Mouse (Mus musculus) hindbrain, embryonic 16.5 days (tissue): ENCODE data around the gene Uox. TPM values are rescaled to one million over a fixed set of nuclear protein-coding genes. Genes with fewer than 3 reads are reported as not detected.

ENCODE experiments used
- ATAC-seq: fragments of 200-750 bp; cut with Nextera tagmentation; 2 replicates; pipeline ENCODE4 v1.8.0; 2017; ENCODE audit warnings: moderate TSS enrichment, moderate library complexity
- H3K27ac ChIP-seq: fragments of 300-500 bp; sonication (generic); 2 replicates; pipeline ENCODE4 v1.5.1; 2014; ENCODE audit warnings: low read depth, mild to moderate bottlenecking, control low read depth, low read length, moderate library complexity
- H3K27me3 ChIP-seq: fragments of 300-500 bp; sonication (generic); replicated peaks from 2 replicates; pipeline ENCODE4 v1.6.1; 2014; ENCODE audit warnings: low read length; ENCODE audit not compliant: control insufficient read depth, insufficient read depth
- H3K36me3 ChIP-seq: fragments of 300-500 bp; sonication (generic); 2 replicates; pipeline ENCODE4 v1.6.1; 2014; ENCODE audit warnings: mild to moderate bottlenecking, low read length, moderate library complexity, mixed read lengths; ENCODE audit not compliant: control insufficient read depth, insufficient read depth
- H3K4me1 ChIP-seq: fragments of 300-500 bp; sonication (generic); 2 replicates; pipeline ENCODE4 v1.6.1; 2014; ENCODE audit warnings: low read depth, low read length; ENCODE audit not compliant: control insufficient read depth, insufficient read depth
- H3K4me2 ChIP-seq: fragments of 300-500 bp; sonication (generic); 2 replicates; pipeline ENCODE4 v1.6.1; 2014; ENCODE audit warnings: mild to moderate bottlenecking, low read length, control low read depth, moderate library complexity
- H3K4me3 ChIP-seq: fragments of 300-500 bp; sonication (generic); 2 replicates; pipeline ENCODE4 v1.5.1; 2014; ENCODE audit warnings: mild to moderate bottlenecking, low read length, control low read depth, moderate library complexity
- H3K9ac ChIP-seq: fragments of 300-500 bp; sonication (generic); 2 replicates; pipeline ENCODE4 v1.6.1; 2014; ENCODE audit warnings: low read depth, mild to moderate bottlenecking, control low read depth, low read length, moderate library complexity
- H3K9me3 ChIP-seq: fragments of 300-500 bp; sonication (generic); 2 replicates; pipeline ENCODE4 v1.6.1; 2014; ENCODE audit warnings: mild to moderate bottlenecking, low read length, moderate library complexity; ENCODE audit not compliant: control insufficient read depth
- WGBS: fragments of 180-500 bp; shearing (Covaris S2); extraction: QIAGEN DNeasy Blood & Tissue Kit; methylation state at CpG from one replicate; pipeline ENCODE4 v1.1.7; 2014; 5-methylcytosine and 5-hydroxymethylcytosine counted together
- polyA plus RNA-seq: library from polyadenylated mRNA; unstranded; fragments of >200 nt; fragmentation: Nextera tagmentation; extraction: Ambion mirVana; gene quantifications from 2 replicates; pipeline ENCODE4 v1.2.1, GENCODE M21; 2015

Uox gene
- polyA plus RNA-seq, 1 experiment from 2014 or later, result not detected

DNA sequence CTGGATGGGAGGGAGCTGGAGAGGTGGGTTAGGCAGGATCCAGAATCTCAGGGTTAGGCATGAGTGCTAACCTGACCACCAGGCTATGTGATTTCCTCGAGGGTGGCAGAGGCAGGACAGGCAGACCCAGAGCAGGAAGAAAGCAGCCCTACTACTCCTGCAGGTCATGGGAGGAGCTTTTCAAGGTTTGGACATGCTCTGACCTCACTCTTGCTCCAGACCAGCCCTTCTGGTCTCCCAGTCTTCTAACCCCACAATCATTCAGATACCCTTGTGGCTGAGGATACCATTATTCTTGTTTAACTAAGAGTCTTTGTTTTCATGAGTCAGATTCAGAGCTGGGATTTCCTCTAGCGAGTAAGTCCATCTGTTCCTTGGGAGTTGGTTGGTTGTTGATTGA is 7.4 kb downstream of the Uox start:
- 69% methylated on average over 2 of the region's 2 CpGs for WGBS
- no peaks in the 10 kb centered on the region for H3K27me3 ChIP-seq

DNA sequence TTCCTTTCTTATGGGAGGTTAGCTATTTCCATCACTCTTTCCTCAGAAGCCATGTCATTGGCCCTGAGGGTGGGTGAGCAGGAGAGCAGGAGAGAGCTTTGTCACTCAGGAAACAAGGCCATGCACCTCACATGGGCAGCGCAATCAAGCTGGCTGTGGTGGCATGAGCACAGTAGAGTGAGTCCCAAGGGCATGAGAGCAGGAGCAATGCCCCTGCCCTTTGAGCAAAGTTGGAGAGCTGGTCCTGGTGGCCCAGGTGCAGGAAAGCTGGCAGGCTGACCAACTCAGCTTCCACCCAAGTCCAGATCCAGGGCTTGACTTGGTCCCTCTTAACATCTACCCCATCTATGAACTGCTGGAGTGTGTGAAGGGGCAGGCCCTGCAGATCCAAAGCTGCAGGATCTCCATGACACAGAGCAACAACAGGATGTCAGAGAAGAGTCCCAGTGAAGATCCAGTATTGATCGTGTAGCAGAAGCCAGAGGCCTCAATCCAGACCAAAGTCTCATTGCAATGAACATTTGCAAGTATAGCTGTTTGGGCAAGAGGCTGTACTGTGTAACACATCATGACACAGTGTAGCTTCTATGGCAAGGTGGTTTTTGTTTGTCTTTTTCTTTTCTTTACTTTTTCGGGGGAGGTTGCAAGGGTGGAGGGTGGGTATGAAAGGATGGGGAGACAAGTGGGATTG is 10.0 kb downstream of the Uox start:
- ATAC-seq, result no peak
- no peak overlapping the region for H3K27ac ChIP-seq
- H3K4me1 ChIP-seq, result no peaks in the 10 kb centered on the region
- H3K4me3 ChIP-seq, result no peak overlapping the region
- no peaks in the 10 kb centered on the region for H3K9me3 ChIP-seq
- H3K27me3 ChIP-seq, result no peaks in the 10 kb centered on the region
- H3K36me3 ChIP-seq, result no peaks in the 10 kb centered on the region
- no peak overlapping the region for H3K9ac ChIP-seq
- no peak overlapping the region for H3K4me2 ChIP-seq
- 95% methylated on average over 3 of the region's 3 CpGs for WGBS

More for the DNA sequence above, 7.4 kb downstream of the Uox start:
- no peaks in the 10 kb centered on the region for H3K4me1 ChIP-seq
- H3K4me3 ChIP-seq, result no peak overlapping the region
- ATAC-seq, result no peak
- H3K27ac ChIP-seq, result no peak overlapping the region
- H3K4me2 ChIP-seq, result no peak overlapping the region
- H3K9me3 ChIP-seq, result no peaks in the 10 kb centered on the region
- H3K36me3 ChIP-seq, result no peaks in the 10 kb centered on the region
- H3K9ac ChIP-seq, result no peak overlapping the region

- no peaks in the 10 kb centered on the region for H3K36me3 ChIP-seq
- no peak overlapping the region for H3K9ac ChIP-seq
- H3K4me2 ChIP-seq, result no peak overlapping the region
- H3K4me3 ChIP-seq, result no peak overlapping the region
- H3K27me3 ChIP-seq, result no peaks in the 10 kb centered on the region
- ATAC-seq, result no peak
- H3K4me1 ChIP-seq, result no peaks in the 10 kb centered on the region
- no peak overlapping the region for H3K27ac ChIP-seq
- no peaks in the 10 kb centered on the region for H3K9me3 ChIP-seq
- 88% methylated on average over 4 of the region's 4 CpGs for WGBS
Measured at GRCm38 (mm10) chr3:146583478-146583877, 13.3 kb downstream of the Uox start.

- 64% methylated on average over 5 of the region's 5 CpGs for WGBS
- Histone ChIP-seq H3K4me3 (no peak overlapping the region), H3K9me3 (no peaks in the 10 kb centered on the region), H3K27ac (no peak overlapping the region), H3K27me3 (no peaks in the 10 kb centered on the region), H3K4me1 (no peaks in the 10 kb centered on the region), H3K9ac (no peak overlapping the region), H3K4me2 (no peak overlapping the region), H3K36me3 (no peaks in the 10 kb centered on the region)
- no peak for ATAC-seq
Measured at GRCm38 (mm10) chr3:146583908-146584307, 13.7 kb downstream of the Uox start.

- no peak for ATAC-seq
- Histone ChIP-seq H3K4me3 (no peak overlapping the region), H3K4me2 (no peak overlapping the region), H3K9ac (no peak overlapping the region), H3K36me3 (no peaks in the 10 kb centered on the region), H3K27me3 (no peaks in the 10 kb centered on the region), H3K9me3 (no peaks in the 10 kb centered on the region), H3K4me1 (no peaks in the 10 kb centered on the region), H3K27ac (no peak overlapping the region)
- 94% methylated on average over 14 of the region's 14 CpGs for WGBS
Measured at GRCm38 (mm10) chr3:146586616-146587015, 16.4 kb downstream of the Uox start.

GRCm38 (mm10) chr3:146589523-146589922 is 19.3 kb downstream of the Uox start:
- Histone ChIP-seq H3K4me3 (no peak overlapping the region), H3K27me3 (no peaks in the 10 kb centered on the region), H3K4me1 (no peaks in the 10 kb centered on the region), H3K4me2 (no peak overlapping the region), H3K27ac (peak overlapping the region; percentile 45), H3K36me3 (no peaks in the 10 kb centered on the region), H3K9ac (no peak overlapping the region), H3K9me3 (no peaks in the 10 kb centered on the region)
- WGBS, result 83% methylated on average over 6 of the region's 6 CpGs
- peak; percentile 42; the same call in 1 of the 2 replicates for ATAC-seq

DNA sequence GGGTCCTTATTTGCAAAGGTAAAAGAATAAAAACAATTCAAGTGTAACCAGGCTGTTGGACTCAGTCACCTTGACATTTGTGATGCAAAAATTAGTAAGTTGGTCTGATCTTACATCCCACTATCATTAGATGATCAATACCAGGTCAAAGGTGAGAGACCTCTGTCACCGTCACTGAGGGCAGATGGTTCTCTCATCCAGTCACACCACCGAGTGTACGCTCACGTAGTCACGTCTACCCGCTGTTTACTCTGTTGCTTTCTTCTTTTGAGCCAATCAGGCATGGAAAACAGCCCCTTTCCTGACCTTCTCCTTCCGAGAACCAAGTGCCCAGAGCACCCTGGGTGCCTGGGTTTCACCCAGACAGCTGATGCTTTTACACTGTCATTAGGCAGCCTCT is 20.9 kb downstream of the Uox start:
- ATAC-seq, result no peak
- Histone ChIP-seq H3K9me3 (no peaks in the 10 kb centered on the region), H3K4me1 (no peaks in the 10 kb centered on the region), H3K27me3 (no peaks in the 10 kb centered on the region), H3K4me2 (no peak overlapping the region), H3K27ac (no peak overlapping the region), H3K9ac (no peak overlapping the region), H3K4me3 (no peak overlapping the region), H3K36me3 (no peaks in the 10 kb centered on the region)
- 81% methylated on average over 7 of the region's 7 CpGs for WGBS

- H3K4me3 ChIP-seq, result no peak overlapping the region
- no peaks in the 10 kb centered on the region for H3K9me3 ChIP-seq
- H3K27ac ChIP-seq, result no peak overlapping the region
- H3K27me3 ChIP-seq, result no peaks in the 10 kb centered on the region
- no peak overlapping the region for H3K4me2 ChIP-seq
- ATAC-seq, result no peak
- H3K4me1 ChIP-seq, result no peaks in the 10 kb centered on the region
- WGBS, result 49% methylated on average over 2 of the region's 2 CpGs
- no peak overlapping the region for H3K9ac ChIP-seq
- H3K36me3 ChIP-seq, result no peaks in the 10 kb centered on the region
Measured at GRCm38 (mm10) chr3:146591601-146592000, 21.4 kb downstream of the Uox start.

- Histone ChIP-seq H3K27ac (no peak overlapping the region), H3K27me3 (no peaks in the 10 kb centered on the region), H3K4me3 (no peak overlapping the region), H3K9ac (no peak overlapping the region), H3K9me3 (no peaks in the 10 kb centered on the region), H3K4me2 (no peak overlapping the region), H3K4me1 (no peaks in the 10 kb centered on the region), H3K36me3 (no peaks in the 10 kb centered on the region)
- 82% methylated on average over 6 of the region's 6 CpGs for WGBS
- ATAC-seq, result no peak
Measured at GRCm38 (mm10) chr3:146595440-146595839, 25.2 kb downstream of the Uox start.
